Mouse (Mus musculus) bone marrow, adult 2 months (tissue): Measurements from ENCODE around the gene Slc25a10.

Source experiments
- CTCF ChIP-seq: fragments of 200-500 bp; IDR thresholded peaks from 2 replicates; pipeline ENCODE4 v1.5.1; 2011; ENCODE audit warnings: low read length, control low read depth; ENCODE audit not compliant: control insufficient read depth, insufficient read depth
- POLR2A ChIP-seq: fragments of 200-500 bp; IDR thresholded peaks from 2 replicates; pipeline ENCODE4 v1.6.1; 2011; ENCODE audit warnings: low read depth, mild to moderate bottlenecking, control low read depth, low read length, borderline replicate concordance; ENCODE audit not compliant: control insufficient read depth

- TF ChIP-seq POLR2A (no peak), CTCF (no peak)
Observed at GRCm38 (mm10) chr11:120525959-120526358, 34.3 kb downstream of the Slc25a10 start.
